Mouse (Mus musculus): ENCODE results near the gene Lpar1. TPM values are rescaled to one million over a fixed set of nuclear protein-coding genes. Genes with fewer than 3 reads are reported as not detected.

Lpar1 gene
- total and polyA plus RNA-seq, 3 experiments, result not detected

GRCm38 (mm10) chr4:58516810-58517209 lies 36.9 kb downstream of the Lpar1 start:
- Histone ChIP-seq H3K27ac (ENCODE audit: control insufficient read depth, low read depth, low read length) (no peak overlapping the region), H3K36me3 (ENCODE audit: control insufficient read depth in 1 of 2, insufficient read depth in 2 of 2, low read length in 2 of 2) (no peaks in the 10 kb centered on the region), H3K9me3 (replicated peaks; ENCODE audit: insufficient read depth, low read length) (no peaks in the 10 kb centered on the region), H3K9ac (ENCODE audit: control insufficient read depth, low read depth, low read length, poor library complexity, severe bottlenecking) (no peak overlapping the region), H3K27me3 (ENCODE audit: control insufficient read depth in 1 of 2, insufficient read depth in 2 of 2, low read length in 2 of 2) (no peaks in the 10 kb centered on the region), H3K4me3 (ENCODE audit: control insufficient read depth in 1 of 2, insufficient read depth in 1 of 2, low read depth in 2 of 2, low read length in 2 of 2) (no peak overlapping the region), H3K79me2 (ENCODE audit: control insufficient read depth, insufficient read depth, low read length, poor library complexity) (no peaks in the 10 kb centered on the region), H3K4me1 (ENCODE audit: control insufficient read depth in 1 of 2, insufficient read depth in 2 of 2, low read length in 2 of 2) (no peaks in the 10 kb centered on the region)
- no peak for DNase-seq (ENCODE audit: low read depth, low spot score)
- TF ChIP-seq USF1 (IDR thresholded peaks at IDR 0.05; ENCODE audit: low read depth, low read length) (no peak), NRF1 (IDR thresholded peaks at IDR 0.05; ENCODE audit: insufficient read depth, low read depth, low read length, poor library complexity, severe bottlenecking) (no peak), POLR2AphosphoS5 (IDR thresholded peaks at IDR 0.05; ENCODE audit: borderline replicate concordance, low read depth, low read length) (no peak), CTCF (IDR thresholded peaks at IDR 0.05 in 2 of 3, conservative IDR thresholded peaks at IDR 0.05 in 1 of 3; ENCODE audit: control insufficient read depth in 1 of 3, insufficient read depth in 1 of 3, low read depth in 2 of 3, low read length in 3 of 3, poor library complexity in 1 of 3, severe bottlenecking in 1 of 3) (no peak), SIN3A (IDR thresholded peaks at IDR 0.05; ENCODE audit: low read length) (no peak), NELFE (IDR thresholded peaks at IDR 0.05; ENCODE audit: low read depth, low read length) (no peak), MYC (IDR thresholded peaks at IDR 0.05; ENCODE audit: low read depth, low read length) (no peak), MXI1 (IDR thresholded peaks at IDR 0.05; ENCODE audit: low read depth, low read length) (no peak), MAFK (IDR thresholded peaks at IDR 0.05; ENCODE audit: borderline replicate concordance, low read depth, low read length) (no peak)

GRCm38 (mm10) chr4:58516221-58516620 lies 37.5 kb downstream of the Lpar1 start:
- Histone ChIP-seq H3K36me3 (ENCODE audit: control insufficient read depth in 1 of 2, insufficient read depth in 2 of 2, low read length in 2 of 2) (no peaks in the 10 kb centered on the region), H3K79me2 (ENCODE audit: control insufficient read depth, insufficient read depth, low read length, poor library complexity) (no peaks in the 10 kb centered on the region), H3K9me3 (replicated peaks; ENCODE audit: insufficient read depth, low read length) (no peaks in the 10 kb centered on the region), H3K27ac (ENCODE audit: control insufficient read depth, low read depth, low read length) (no peak overlapping the region), H3K27me3 (ENCODE audit: control insufficient read depth in 1 of 2, insufficient read depth in 2 of 2, low read length in 2 of 2) (no peaks in the 10 kb centered on the region), H3K4me1 (ENCODE audit: control insufficient read depth in 1 of 2, insufficient read depth in 2 of 2, low read length in 2 of 2) (no peaks in the 10 kb centered on the region), H3K4me3 (ENCODE audit: control insufficient read depth in 1 of 2, insufficient read depth in 1 of 2, low read depth in 2 of 2, low read length in 2 of 2) (no peak overlapping the region), H3K9ac (ENCODE audit: control insufficient read depth, low read depth, low read length, poor library complexity, severe bottlenecking) (no peak overlapping the region)
- no peak for DNase-seq (ENCODE audit: low read depth, low spot score)
- TF ChIP-seq BHLHE40 (IDR thresholded peaks at IDR 0.05; ENCODE audit: borderline replicate concordance, low read depth, low read length) (no peak), NRF1 (IDR thresholded peaks at IDR 0.05; ENCODE audit: insufficient read depth, low read depth, low read length, poor library complexity, severe bottlenecking) (no peak), POLR2AphosphoS5 (IDR thresholded peaks at IDR 0.05; ENCODE audit: borderline replicate concordance, low read depth, low read length) (no peak), ZC3H11A (IDR thresholded peaks at IDR 0.05; ENCODE audit: low read depth, low read length) (no peak), MEF2A (IDR thresholded peaks at IDR 0.05; ENCODE audit: extremely low read depth, insufficient replicate concordance, low read depth, low read length, poor library complexity, severe bottlenecking) (no peak), GABPA (IDR thresholded peaks at IDR 0.05; ENCODE audit: low read depth, low read length) (no peak), MYB (IDR thresholded peaks at IDR 0.05; ENCODE audit: low read depth, low read length) (no peak), ZMIZ1 (IDR thresholded peaks at IDR 0.05; ENCODE audit: low read depth, low read length) (no peak), CTCF (IDR thresholded peaks at IDR 0.05 in 2 of 3, conservative IDR thresholded peaks at IDR 0.05 in 1 of 3; ENCODE audit: control insufficient read depth in 1 of 3, insufficient read depth in 1 of 3, low read depth in 2 of 3, low read length in 3 of 3, poor library complexity in 1 of 3, severe bottlenecking in 1 of 3) (no peak), MYC (IDR thresholded peaks at IDR 0.05; ENCODE audit: low read depth, low read length) (no peak), MAZ (IDR thresholded peaks at IDR 0.05; ENCODE audit: low read depth, low read length) (no peak), USF2 (IDR thresholded peaks at IDR 0.05; ENCODE audit: borderline replicate concordance in 1 of 2, insufficient read depth in 1 of 2, low read depth in 1 of 2, low read length in 2 of 2) (no peak), E2F4 (IDR thresholded peaks at IDR 0.05; ENCODE audit: borderline replicate concordance, low read depth, low read length) (no peak), KAT2A (conservative IDR thresholded peaks at IDR 0.05; ENCODE audit: low read depth, low read length) (no peak), MAX (IDR thresholded peaks at IDR 0.05; ENCODE audit: low read length) (no peak), RCOR1 (IDR thresholded peaks at IDR 0.05; ENCODE audit: low read depth, low read length) (no peak), SMC3 (IDR thresholded peaks at IDR 0.05; ENCODE audit: low read depth, low read length) (no peak), ELF1 (IDR thresholded peaks at IDR 0.05; ENCODE audit: low read depth, low read length) (no peak)
